Mouse (Mus musculus): ENCODE measurements around the gene Plce1. TPM values are rescaled to one million over a fixed set of nuclear protein-coding genes. Genes with fewer than 3 reads are reported as not detected.

The Plce1 gene
- polyA plus RNA-seq, 1 experiment from 2014 or later: 11.2 TPM

DNA sequence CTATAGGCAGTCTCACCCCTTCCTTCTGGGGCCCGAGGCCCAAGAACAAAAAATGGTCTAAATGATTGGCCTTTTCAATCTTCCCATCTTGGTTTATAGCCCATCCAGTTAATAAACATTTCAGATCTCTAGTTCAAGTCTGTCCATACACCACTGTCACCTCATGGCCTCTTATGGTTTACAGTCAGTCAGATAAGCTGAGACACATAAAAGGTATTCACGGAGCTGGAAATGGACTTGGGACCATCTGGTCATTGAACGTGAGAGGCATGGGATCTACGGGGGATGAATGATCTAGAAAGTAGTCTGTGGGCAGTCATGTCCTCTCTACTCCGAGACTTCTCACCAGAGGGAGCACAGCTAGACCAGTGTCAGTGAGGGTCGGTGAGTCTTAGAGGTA is 210.6 kb downstream of the Plce1 start:
- WGBS: 93% methylated on average over 6 of the region's 6 CpGs
- no peak for ATAC-seq (ENCODE audit: insufficient read depth, low FRiP score, low TSS enrichment)
- no peaks in the 10 kb centered on the region for H3K4me1 ChIP-seq (ENCODE audit: control insufficient read depth, insufficient read depth, low read length)

DNA sequence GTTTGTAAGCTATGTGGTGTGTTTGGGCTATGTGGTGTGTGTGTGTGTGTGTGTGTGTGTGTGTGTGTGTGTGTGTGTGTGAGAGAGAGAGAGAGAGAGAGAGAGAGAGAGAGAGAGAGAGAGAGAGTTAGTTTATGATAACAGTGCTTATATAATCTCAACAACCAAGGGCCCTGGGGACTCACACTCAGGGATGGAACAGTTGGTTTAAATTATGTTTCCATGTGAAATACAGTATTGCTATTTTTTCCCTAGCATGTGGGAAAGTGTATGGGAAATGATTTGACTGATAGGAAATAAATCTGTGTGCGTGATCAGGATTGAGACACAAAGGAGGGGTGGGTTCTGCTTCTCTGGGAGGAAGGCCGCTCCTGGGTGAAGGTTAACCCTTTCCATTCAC is 212.4 kb downstream of the Plce1 start:
- Histone ChIP-seq H3K36me3 (ENCODE audit: control insufficient read depth, insufficient read depth, low read length) (no peaks in the 10 kb centered on the region), H3K4me3 (ENCODE audit: low read depth, low read length) (no peak overlapping the region), H3K9ac (ENCODE audit: low read length) (no peak overlapping the region), H3K4me1 (ENCODE audit: control insufficient read depth, insufficient read depth, low read length) (no peaks in the 10 kb centered on the region), H3K4me2 (ENCODE audit: low read depth) (no peak overlapping the region), H3K9me3 (ENCODE audit: control insufficient read depth, low read length) (no peaks in the 10 kb centered on the region), H3K27ac (ENCODE audit: low read depth, low read length) (no peak overlapping the region), H3K27me3 (ENCODE audit: control insufficient read depth, insufficient read depth, low read length) (no peaks in the 10 kb centered on the region)
- 55% methylated on average over 2 of the region's 2 CpGs for WGBS
- ATAC-seq (ENCODE audit: insufficient read depth, low FRiP score, low TSS enrichment) (no peak), DNase-seq (ENCODE audit: low spot score) (no peak)

More for the DNA sequence above, 210.6 kb downstream of the Plce1 start:
- Histone ChIP-seq H3K4me2 (ENCODE audit: low read depth) (no peak overlapping the region), H3K36me3 (ENCODE audit: control insufficient read depth, insufficient read depth, low read length) (no peaks in the 10 kb centered on the region), H3K27ac (ENCODE audit: low read depth, low read length) (no peak overlapping the region), H3K9me3 (ENCODE audit: control insufficient read depth, low read length) (no peaks in the 10 kb centered on the region), H3K9ac (ENCODE audit: low read length) (no peak overlapping the region), H3K4me3 (ENCODE audit: low read depth, low read length) (no peak overlapping the region), H3K27me3 (ENCODE audit: control insufficient read depth, insufficient read depth, low read length) (no peaks in the 10 kb centered on the region)
- no peak for DNase-seq (ENCODE audit: low spot score)

DNA sequence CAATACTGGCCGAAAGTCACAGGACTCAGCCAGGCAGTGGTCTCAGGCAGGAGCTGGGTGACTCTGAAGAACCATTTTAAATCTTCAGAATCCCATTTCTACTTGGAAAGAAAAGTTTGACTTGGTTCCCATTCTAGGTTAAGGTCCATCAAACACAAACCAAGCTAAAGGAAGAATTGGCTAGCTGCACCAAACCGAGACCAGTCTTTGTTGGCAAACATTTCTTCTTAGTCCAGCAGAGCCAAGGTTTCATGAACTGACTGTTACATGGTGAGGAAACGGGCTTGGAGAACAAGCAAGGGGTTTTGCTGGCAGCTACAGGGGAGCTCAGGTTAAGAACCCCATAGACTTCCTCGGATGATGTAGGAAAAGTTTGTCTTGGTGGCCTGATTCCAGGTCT is 212.9 kb downstream of the Plce1 start:
- DNase-seq (ENCODE audit: low spot score): no peak
- H3K4me1 ChIP-seq (ENCODE audit: control insufficient read depth, insufficient read depth, low read length): no peaks in the 10 kb centered on the region

DNA sequence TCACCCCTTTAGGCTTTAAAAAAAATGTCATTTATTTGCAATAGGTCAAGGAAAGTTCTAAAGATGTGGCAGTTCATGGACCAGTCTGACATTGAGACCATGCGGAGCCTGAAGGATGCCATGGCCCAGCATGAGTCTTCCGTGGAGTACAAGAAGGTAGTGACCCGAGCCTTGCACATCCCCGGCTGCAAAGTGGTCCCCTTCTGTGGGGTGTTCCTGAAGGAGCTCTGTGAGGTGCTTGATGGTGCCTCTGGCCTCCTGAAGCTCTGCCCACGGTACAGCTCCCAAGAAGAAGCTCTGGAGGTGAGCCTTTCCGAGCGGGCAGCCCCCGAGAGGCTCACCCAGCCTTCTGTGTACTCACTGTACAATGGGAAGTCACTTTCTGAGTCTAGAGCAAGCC is 220.9 kb downstream of the Plce1 start:
- Histone ChIP-seq H3K4me3 (ENCODE audit: low read depth, low read length) (no peak overlapping the region), H3K9me3 (ENCODE audit: control insufficient read depth, low read length) (no peaks in the 10 kb centered on the region), H3K36me3 (ENCODE audit: control insufficient read depth, insufficient read depth, low read length) (no peaks in the 10 kb centered on the region), H3K4me2 (ENCODE audit: low read depth) (no peak overlapping the region), H3K9ac (ENCODE audit: low read length) (no peak overlapping the region), H3K27me3 (ENCODE audit: control insufficient read depth, insufficient read depth, low read length) (no peaks in the 10 kb centered on the region), H3K4me1 (ENCODE audit: control insufficient read depth, insufficient read depth, low read length) (no peaks in the 10 kb centered on the region), H3K27ac (ENCODE audit: low read depth, low read length) (no peak overlapping the region)
- WGBS: 93% methylated on average over 8 of the region's 8 CpGs
- DNase-seq (ENCODE audit: low spot score): no peak
- ATAC-seq (ENCODE audit: insufficient read depth, low FRiP score, low TSS enrichment): no peak

More for the DNA sequence above, 212.9 kb downstream of the Plce1 start:
- Histone ChIP-seq H3K27ac (ENCODE audit: low read depth, low read length) (no peak overlapping the region), H3K4me3 (ENCODE audit: low read depth, low read length) (no peak overlapping the region), H3K9ac (ENCODE audit: low read length) (no peak overlapping the region), H3K27me3 (ENCODE audit: control insufficient read depth, insufficient read depth, low read length) (no peaks in the 10 kb centered on the region), H3K36me3 (ENCODE audit: control insufficient read depth, insufficient read depth, low read length) (no peaks in the 10 kb centered on the region), H3K9me3 (ENCODE audit: control insufficient read depth, low read length) (no peaks in the 10 kb centered on the region), H3K4me2 (ENCODE audit: low read depth) (no peak overlapping the region)
- 87% methylated on average over 4 of the region's 4 CpGs for WGBS
- ATAC-seq (ENCODE audit: insufficient read depth, low FRiP score, low TSS enrichment): no peak

DNA sequence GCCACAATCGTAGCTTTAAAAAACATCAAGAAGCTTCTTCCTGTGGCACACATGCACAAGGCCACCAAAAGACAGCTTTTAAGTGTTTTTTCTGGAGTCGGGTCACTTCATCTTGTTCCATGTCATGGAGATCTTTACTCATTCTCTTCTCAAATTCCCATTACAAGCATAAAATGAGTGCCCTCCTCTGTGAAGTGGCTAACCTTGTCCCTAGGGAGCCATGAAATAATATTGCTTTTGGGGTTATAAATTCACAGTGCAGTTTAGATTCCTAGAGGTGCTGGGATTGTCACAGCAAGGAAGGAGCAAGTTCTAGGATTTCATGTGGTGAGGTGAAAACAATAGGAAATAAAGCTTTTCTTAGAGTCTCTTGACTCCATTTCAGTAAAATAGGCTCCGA is 223.8 kb downstream of the Plce1 start:
- DNase-seq (ENCODE audit: low spot score) (no peak), ATAC-seq (ENCODE audit: insufficient read depth, low FRiP score, low TSS enrichment) (no peak)
- Histone ChIP-seq H3K27me3 (ENCODE audit: control insufficient read depth, insufficient read depth, low read length) (no peaks in the 10 kb centered on the region), H3K9ac (ENCODE audit: low read length) (no peak overlapping the region), H3K36me3 (ENCODE audit: control insufficient read depth, insufficient read depth, low read length) (no peaks in the 10 kb centered on the region), H3K4me1 (ENCODE audit: control insufficient read depth, insufficient read depth, low read length) (no peaks in the 10 kb centered on the region), H3K27ac (ENCODE audit: low read depth, low read length) (no peak overlapping the region), H3K9me3 (ENCODE audit: control insufficient read depth, low read length) (no peaks in the 10 kb centered on the region), H3K4me2 (ENCODE audit: low read depth) (no peak overlapping the region), H3K4me3 (ENCODE audit: low read depth, low read length) (no peak overlapping the region)
- 54% methylated on average over 3 of the region's 3 CpGs for WGBS

DNA sequence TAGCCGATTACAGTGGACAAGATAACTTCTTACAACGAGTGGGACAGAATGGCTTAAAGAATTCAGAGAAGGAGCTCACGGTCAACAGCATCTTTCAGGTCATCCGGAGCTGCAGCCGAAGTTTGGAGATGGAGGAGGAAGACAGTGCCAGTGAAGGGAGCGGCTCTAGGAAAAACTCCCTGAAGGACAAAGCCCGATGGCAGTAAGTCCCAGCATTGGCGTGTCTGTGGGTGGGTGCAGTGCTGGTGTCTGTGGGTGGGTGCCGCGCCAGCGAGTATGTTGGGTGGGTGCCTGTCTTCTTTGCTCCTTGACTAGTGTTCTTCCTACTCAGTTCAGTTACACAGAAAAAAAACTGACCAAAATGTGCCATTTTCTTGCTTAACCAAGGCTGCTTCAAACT is 224.3 kb downstream of the Plce1 start:
- no peaks in the 10 kb centered on the region for H3K4me1 ChIP-seq (ENCODE audit: control insufficient read depth, insufficient read depth, low read length)
- H3K27me3 ChIP-seq (ENCODE audit: control insufficient read depth, insufficient read depth, low read length): no peaks in the 10 kb centered on the region
- H3K4me3 ChIP-seq (ENCODE audit: low read depth, low read length): no peak overlapping the region
- ATAC-seq (ENCODE audit: insufficient read depth, low FRiP score, low TSS enrichment): no peak
- no peak overlapping the region for H3K9ac ChIP-seq (ENCODE audit: low read length)
- no peak overlapping the region for H3K4me2 ChIP-seq (ENCODE audit: low read depth)
- H3K9me3 ChIP-seq (ENCODE audit: control insufficient read depth, low read length): no peaks in the 10 kb centered on the region
- no peak overlapping the region for H3K27ac ChIP-seq (ENCODE audit: low read depth, low read length)
- DNase-seq (ENCODE audit: low spot score): no peak
- WGBS: 90% methylated on average over 11 of the region's 11 CpGs
- no peaks in the 10 kb centered on the region for H3K36me3 ChIP-seq (ENCODE audit: control insufficient read depth, insufficient read depth, low read length)

DNA sequence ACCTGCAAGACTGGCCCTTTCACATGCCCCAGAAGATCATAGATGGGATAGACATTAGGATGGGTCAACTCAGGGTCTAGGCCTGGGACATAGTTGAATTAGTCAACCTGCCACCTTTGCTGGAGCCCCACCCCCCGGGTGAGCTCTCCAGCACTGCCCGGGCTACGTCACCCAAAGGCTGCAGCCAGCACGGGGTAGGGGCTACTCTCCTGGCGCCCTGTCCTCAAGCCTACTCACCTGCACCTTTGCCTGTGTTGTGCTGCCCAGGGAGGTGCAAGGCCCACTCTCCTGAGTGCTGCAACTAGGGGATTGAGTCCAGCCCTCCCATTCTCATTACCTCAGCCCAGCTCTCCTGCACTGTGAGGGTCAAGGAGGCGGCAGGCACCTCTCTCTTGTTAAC is 225.5 kb downstream of the Plce1 start:
- no peak overlapping the region for H3K9ac ChIP-seq (ENCODE audit: low read length)
- H3K27me3 ChIP-seq (ENCODE audit: control insufficient read depth, insufficient read depth, low read length): no peaks in the 10 kb centered on the region
- no peaks in the 10 kb centered on the region for H3K9me3 ChIP-seq (ENCODE audit: control insufficient read depth, low read length)
- no peaks in the 10 kb centered on the region for H3K36me3 ChIP-seq (ENCODE audit: control insufficient read depth, insufficient read depth, low read length)
- H3K4me1 ChIP-seq (ENCODE audit: control insufficient read depth, insufficient read depth, low read length): no peaks in the 10 kb centered on the region
- no peak overlapping the region for H3K4me3 ChIP-seq (ENCODE audit: low read depth, low read length)
- DNase-seq (ENCODE audit: low spot score): no peak
- no peak overlapping the region for H3K4me2 ChIP-seq (ENCODE audit: low read depth)
- ATAC-seq (ENCODE audit: insufficient read depth, low FRiP score, low TSS enrichment): no peak
- H3K27ac ChIP-seq (ENCODE audit: low read depth, low read length): no peak overlapping the region
- WGBS: 92% methylated on average over 6 of the region's 6 CpGs

DNA sequence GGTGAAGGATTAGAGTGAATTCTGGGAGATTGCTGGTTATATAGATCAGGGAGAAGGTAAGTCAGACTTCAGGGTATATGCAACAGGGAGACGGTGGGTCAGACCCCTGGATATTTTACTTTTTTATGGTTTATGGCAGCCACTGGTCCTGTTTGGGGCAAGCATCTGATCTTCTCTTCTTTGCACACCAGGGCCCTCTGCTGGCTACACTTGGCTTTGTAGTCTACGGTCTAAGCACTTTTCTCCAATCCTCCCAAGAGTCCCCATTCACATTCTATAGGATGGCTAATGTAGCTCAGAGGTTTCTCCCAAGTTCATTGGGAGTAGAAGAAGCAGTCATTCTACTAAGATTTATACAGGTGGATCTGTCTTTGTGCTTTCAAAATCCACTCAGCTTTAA is 228.5 kb downstream of the Plce1 start:
- Histone ChIP-seq H3K27ac (ENCODE audit: low read depth, low read length) (no peak overlapping the region), H3K9me3 (ENCODE audit: control insufficient read depth, low read length) (no peaks in the 10 kb centered on the region), H3K36me3 (ENCODE audit: control insufficient read depth, insufficient read depth, low read length) (no peaks in the 10 kb centered on the region), H3K4me3 (ENCODE audit: low read depth, low read length) (no peak overlapping the region), H3K27me3 (ENCODE audit: control insufficient read depth, insufficient read depth, low read length) (no peaks in the 10 kb centered on the region), H3K9ac (ENCODE audit: low read length) (no peak overlapping the region), H3K4me2 (ENCODE audit: low read depth) (no peak overlapping the region), H3K4me1 (ENCODE audit: control insufficient read depth, insufficient read depth, low read length) (no peaks in the 10 kb centered on the region)
- DNase-seq (ENCODE audit: low spot score) (no peak), ATAC-seq (ENCODE audit: insufficient read depth, low FRiP score, low TSS enrichment) (no peak)
- 85% methylated on average over 2 of the region's 2 CpGs for WGBS

DNA sequence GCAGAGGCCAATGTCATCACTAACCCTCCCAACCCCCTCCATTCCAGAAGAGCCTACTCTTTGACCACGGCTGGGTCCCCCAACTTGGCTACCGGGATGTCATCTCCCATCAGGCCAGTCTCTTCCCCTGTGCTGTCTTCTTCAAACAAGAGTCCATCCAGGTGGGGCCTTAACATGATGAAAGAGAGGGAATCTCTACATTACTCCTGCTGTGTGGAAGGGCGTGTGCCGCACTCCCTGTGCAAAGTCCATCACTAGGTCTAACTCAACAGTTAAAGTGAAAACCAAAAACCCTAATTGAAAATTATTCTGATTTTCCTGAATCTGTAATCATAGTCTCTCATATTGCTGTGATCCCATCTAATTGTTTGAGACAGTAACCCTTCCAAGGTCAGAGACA is 240.9 kb downstream of the Plce1 start:
- Histone ChIP-seq H3K36me3 (ENCODE audit: control insufficient read depth, insufficient read depth, low read length) (peaks cover 2% of the 10 kb centered on the region; the same call in 1 of the 2 replicates), H3K27me3 (ENCODE audit: control insufficient read depth, insufficient read depth, low read length) (no peaks in the 10 kb centered on the region), H3K4me2 (ENCODE audit: low read depth) (no peak overlapping the region), H3K9ac (ENCODE audit: low read length) (no peak overlapping the region), H3K4me1 (ENCODE audit: control insufficient read depth, insufficient read depth, low read length) (no peaks in the 10 kb centered on the region), H3K4me3 (ENCODE audit: low read depth, low read length) (no peak overlapping the region), H3K27ac (ENCODE audit: low read depth, low read length) (no peak overlapping the region), H3K9me3 (ENCODE audit: control insufficient read depth, low read length) (no peaks in the 10 kb centered on the region)
- no peak for DNase-seq (ENCODE audit: low spot score)
- ATAC-seq (ENCODE audit: insufficient read depth, low FRiP score, low TSS enrichment): no peak
- WGBS: 94% methylated on average over 4 of the region's 4 CpGs

All from neural tube, embryonic 11.5 days (tissue).